Mouse (Mus musculus) lung, postnatal 0 days (tissue): Measurements from ENCODE around the gene Fut1. TPM values are rescaled to one million over a fixed set of nuclear protein-coding genes. Genes with fewer than 3 reads are reported as not detected.

Experiments
- ATAC-seq: fragments of 200-750 bp; cut with Nextera tagmentation; 2 replicates; pipeline ENCODE4 v1.8.0; 2017; ENCODE audit warnings: moderate library complexity
- DNase-seq: peaks from one replicate; pipeline ENCODE4 v3.0.0-alpha.2; 2016; ENCODE audit warnings: low spot score
- H3K27ac ChIP-seq: fragments of 300-500 bp; sonication (generic); 2 replicates; pipeline ENCODE4 v1.5.1; 2014; ENCODE audit warnings: antibody characterized with exemption, mild to moderate bottlenecking, low read length, mixed read lengths
- H3K27me3 ChIP-seq: fragments of 300-500 bp; sonication (generic); replicated peaks from 2 replicates; pipeline ENCODE4 v1.6.1; 2014; ENCODE audit warnings: low read length, mixed read lengths; ENCODE audit not compliant: insufficient read depth
- H3K36me3 ChIP-seq: fragments of 300-500 bp; sonication (generic); 2 replicates; pipeline ENCODE4 v1.6.1; 2014; ENCODE audit warnings: low read length, mixed read lengths; ENCODE audit not compliant: insufficient read depth
- H3K4me1 ChIP-seq: fragments of 300-500 bp; sonication (generic); 2 replicates; pipeline ENCODE4 v1.6.1; 2014; ENCODE audit warnings: antibody characterized with exemption, low read depth, low read length, mixed read lengths; ENCODE audit not compliant: insufficient read depth
- H3K4me2 ChIP-seq: fragments of 300-500 bp; sonication (generic); replicated peaks from 2 replicates; pipeline ENCODE4 v1.6.1; 2014; ENCODE audit warnings: low read depth, mild to moderate bottlenecking, low read length, moderate library complexity, mixed read lengths
- H3K4me3 ChIP-seq: fragments of 300-500 bp; sonication (generic); 2 replicates; pipeline ENCODE4 v1.5.1; 2014; ENCODE audit warnings: low read depth, low read length
- H3K9ac ChIP-seq: fragments of 300-500 bp; sonication (generic); replicated peaks from 2 replicates; pipeline ENCODE4 v1.6.1; 2014; ENCODE audit warnings: low read depth, mild to moderate bottlenecking
- H3K9me3 ChIP-seq: fragments of 300-500 bp; sonication (generic); 2 replicates; pipeline ENCODE4 v1.6.1; 2016; ENCODE audit warnings: low read length, mixed read lengths
- CTCF ChIP-seq: IDR thresholded peaks from 2 replicates; pipeline ENCODE4 v1.5.1; 2016; ENCODE audit warnings: antibody characterized with exemption, mild to moderate bottlenecking
- EP300 ChIP-seq: IDR thresholded peaks from 2 replicates; pipeline ENCODE4 v1.6.1; 2016; ENCODE audit warnings: antibody characterized with exemption, mild to moderate bottlenecking, control low read depth
- WGBS: fragments of 180-500 bp; shearing (Covaris S2); extraction: QIAGEN DNeasy Blood & Tissue Kit; methylation state at CpG from one replicate; pipeline ENCODE4 v1.1.7; 2014; 5-methylcytosine and 5-hydroxymethylcytosine counted together
- polyA plus RNA-seq: library from polyadenylated mRNA; unstranded; fragments of >200 nt; fragmentation: Nextera tagmentation; extraction: Ambion mirVana; gene quantifications from 2 replicates; pipeline ENCODE4 v1.2.1, GENCODE M21; 2015

Fut1 gene
- polyA plus RNA-seq, 1 experiment from 2014 or later: 0.13 TPM

DNA sequence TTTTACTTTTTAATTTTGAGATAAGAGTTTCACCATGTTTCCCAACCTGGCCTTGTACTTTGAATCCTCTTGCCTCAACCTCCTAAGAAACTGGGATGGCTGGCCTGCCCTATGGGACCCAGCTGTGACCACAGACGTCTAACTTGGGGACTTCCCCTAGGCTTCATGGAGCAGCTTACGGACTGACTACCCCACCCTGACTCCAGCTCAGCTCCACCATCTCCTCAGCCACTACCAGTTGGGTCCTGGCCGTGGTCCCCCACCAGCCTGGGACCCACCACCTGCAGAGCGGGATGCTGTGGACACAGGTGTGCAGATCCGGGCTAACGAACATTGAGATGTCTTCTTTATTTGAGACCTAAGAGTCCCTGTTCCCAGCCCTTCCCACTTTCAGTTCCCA lies 20.6 kb downstream of the Fut1 start:
- H3K9me3 ChIP-seq: no peaks in the 10 kb centered on the region
- WGBS: 82% methylated on average over 6 of the region's 6 CpGs
- 0 out of 2 replicates have a peak, but pooled peaks cover 5% of the 10 kb centered on the region for H3K36me3 ChIP-seq
- peaks cover 30% of the 10 kb centered on the region for H3K4me1 ChIP-seq
- H3K27me3 ChIP-seq: no peaks in the 10 kb centered on the region
- H3K4me2 ChIP-seq: no peak overlapping the region
- no peak for ATAC-seq
- no peak overlapping the region for H3K9ac ChIP-seq
- DNase-seq: no peak
- TF ChIP-seq EP300 (no peak), CTCF (no peak)
- no peak overlapping the region for H3K27ac ChIP-seq
- no peak overlapping the region for H3K4me3 ChIP-seq

DNA sequence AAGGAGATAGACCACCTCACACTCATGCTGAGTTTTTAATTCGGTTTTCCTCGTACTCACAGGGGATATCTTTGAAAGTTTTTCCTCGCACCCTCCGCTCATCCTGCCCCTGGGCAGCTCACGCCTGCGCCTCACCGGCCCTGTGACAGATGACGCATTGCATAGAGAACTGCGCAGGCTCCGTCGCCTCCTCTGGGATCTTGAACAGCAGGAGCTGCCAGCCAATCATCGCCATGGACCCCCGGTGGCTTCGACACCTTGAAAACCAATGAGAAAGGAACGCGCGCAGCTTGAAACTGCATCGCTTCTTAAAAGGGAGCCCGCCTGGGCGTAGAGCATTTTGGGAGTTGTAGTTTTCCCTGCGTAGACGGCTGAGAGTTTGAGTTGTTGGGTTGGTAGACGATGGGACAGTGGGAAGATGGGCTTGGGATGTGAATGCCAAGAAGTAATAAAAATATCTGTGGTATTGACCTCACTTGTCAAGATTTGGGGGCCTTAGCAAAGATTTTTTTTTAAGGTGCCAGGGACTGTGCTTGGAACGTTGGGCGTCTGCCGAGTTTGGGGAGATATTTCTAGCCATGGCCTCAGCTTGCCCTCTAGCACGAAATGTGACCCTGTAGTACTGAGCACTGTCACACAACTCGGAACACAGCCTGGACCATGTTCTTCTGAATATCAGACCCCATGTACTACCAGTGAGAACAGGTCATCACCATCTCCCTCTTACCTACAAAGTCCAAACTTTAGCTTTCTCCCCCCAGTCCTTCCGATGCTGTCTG lies 21.7 kb downstream of the Fut1 start:
- Histone ChIP-seq H3K4me3 (no peak overlapping the region; the same call in 1 of the 2 replicates), H3K27ac (0 out of 2 replicates have a peak overlapping the region, but pooled peaks have one; percentile 14), H3K36me3 (no peaks in the 10 kb centered on the region), H3K4me1 (peaks cover 35% of the 10 kb centered on the region), H3K27me3 (no peaks in the 10 kb centered on the region), H3K4me2 (no peak overlapping the region; the same call in 1 of the 2 replicates), H3K9ac (no peak overlapping the region), H3K9me3 (no peaks in the 10 kb centered on the region)
- ATAC-seq (peak; percentile 80), DNase-seq (peak; percentile 98)
- 38% methylated on average over 29 of the region's 29 CpGs for WGBS
- TF ChIP-seq EP300: no peak
- no peak for TF ChIP-seq CTCF

DNA sequence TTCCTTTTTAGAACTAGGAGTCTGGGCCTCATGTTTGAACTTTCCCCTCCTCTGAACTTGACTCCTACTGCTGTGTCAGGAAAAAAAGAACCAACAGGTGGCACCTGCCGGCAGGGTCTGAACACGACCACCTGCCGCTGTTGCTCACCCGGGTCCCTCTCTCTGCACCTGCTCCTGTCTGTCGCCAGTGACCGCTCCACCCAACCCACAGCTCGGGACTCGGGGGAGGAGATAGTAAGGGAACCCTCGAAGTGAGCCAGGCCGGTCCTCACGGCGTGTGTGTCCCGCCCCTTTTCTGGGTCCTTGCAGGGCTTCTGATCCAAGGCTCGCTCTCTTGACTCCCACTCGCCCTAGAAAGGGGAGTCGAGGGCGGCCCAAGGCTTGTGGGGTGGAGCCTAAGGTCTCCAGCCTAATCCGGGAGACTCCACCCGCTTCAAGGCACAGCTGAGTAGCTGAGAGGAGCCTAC lies 22.5 kb downstream of the Fut1 start, which contains the start of gene Mamstr:
Mamstr (plus strand) TSS at position 417 of the 467 bp plus-strand sequence.
- no peaks in the 10 kb centered on the region for H3K36me3 ChIP-seq
- H3K9me3 ChIP-seq: no peaks in the 10 kb centered on the region
- H3K27me3 ChIP-seq: no peaks in the 10 kb centered on the region
- DNase-seq: no peak
- ATAC-seq: no peak
- no peak within 1 kb of the TSS for H3K4me2 ChIP-seq
- no peak within 1 kb of the TSS for H3K4me3 ChIP-seq
- TF ChIP-seq CTCF (no peak), EP300 (no peak)
- peak within 1 kb of the TSS; percentile 38; the same call in 1 of the 2 replicates for H3K27ac ChIP-seq
- no peak within 1 kb of the TSS for H3K9ac ChIP-seq
- 32% methylated on average over 19 of the region's 19 CpGs for WGBS
- H3K4me1 ChIP-seq: peaks cover 39% of the 10 kb centered on the region

DNA sequence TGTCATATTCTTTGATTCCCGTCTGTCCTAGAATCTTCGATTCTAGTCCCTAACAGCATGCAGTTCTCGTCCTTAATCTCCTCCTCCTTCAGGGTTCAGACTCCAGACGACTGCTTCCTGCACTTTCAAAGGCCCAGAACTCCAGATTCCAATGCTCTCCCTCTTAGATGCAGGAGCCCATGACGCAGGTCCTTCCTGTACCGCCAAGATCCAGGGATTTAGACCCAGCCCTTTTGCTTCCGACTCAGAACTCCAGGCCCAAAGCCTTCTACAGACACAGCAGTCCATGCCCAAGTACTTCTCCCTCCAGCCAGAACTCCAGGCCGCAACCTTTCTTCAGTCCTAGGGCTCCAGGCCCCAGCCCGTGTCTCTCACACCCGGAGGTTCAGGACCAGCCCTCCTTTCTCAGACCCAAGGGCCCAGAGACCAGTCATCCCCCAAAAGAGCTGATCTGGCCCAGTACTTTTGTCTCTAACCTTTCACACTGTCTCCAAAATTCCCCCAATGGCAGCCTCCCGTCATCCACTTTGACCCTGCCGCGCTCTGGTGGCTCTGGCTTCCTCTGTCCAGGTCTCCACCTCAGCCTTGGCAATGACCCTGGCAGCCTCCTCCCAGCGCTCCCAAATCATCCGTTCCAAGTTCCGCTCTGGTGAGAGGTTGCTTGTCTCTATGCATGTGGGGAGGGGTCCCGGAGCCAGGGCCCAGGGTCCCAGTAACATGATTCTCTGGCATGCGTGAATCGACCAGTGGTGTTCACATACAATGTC lies 23.3 kb downstream of the Fut1 start:
- TF ChIP-seq EP300 (no peak), CTCF (no peak)
- H3K27me3 ChIP-seq: no peaks in the 10 kb centered on the region
- no peak overlapping the region for H3K4me3 ChIP-seq
- H3K9me3 ChIP-seq: no peaks in the 10 kb centered on the region
- no peak overlapping the region for H3K9ac ChIP-seq
- 73% methylated on average over 19 of the region's 19 CpGs for WGBS
- H3K27ac ChIP-seq: peak overlapping the region; percentile 38; the same call in 1 of the 2 replicates
- no peak for DNase-seq
- no peaks in the 10 kb centered on the region for H3K36me3 ChIP-seq
- peaks cover 39% of the 10 kb centered on the region for H3K4me1 ChIP-seq
- ATAC-seq: no peak
- no peak overlapping the region for H3K4me2 ChIP-seq

DNA sequence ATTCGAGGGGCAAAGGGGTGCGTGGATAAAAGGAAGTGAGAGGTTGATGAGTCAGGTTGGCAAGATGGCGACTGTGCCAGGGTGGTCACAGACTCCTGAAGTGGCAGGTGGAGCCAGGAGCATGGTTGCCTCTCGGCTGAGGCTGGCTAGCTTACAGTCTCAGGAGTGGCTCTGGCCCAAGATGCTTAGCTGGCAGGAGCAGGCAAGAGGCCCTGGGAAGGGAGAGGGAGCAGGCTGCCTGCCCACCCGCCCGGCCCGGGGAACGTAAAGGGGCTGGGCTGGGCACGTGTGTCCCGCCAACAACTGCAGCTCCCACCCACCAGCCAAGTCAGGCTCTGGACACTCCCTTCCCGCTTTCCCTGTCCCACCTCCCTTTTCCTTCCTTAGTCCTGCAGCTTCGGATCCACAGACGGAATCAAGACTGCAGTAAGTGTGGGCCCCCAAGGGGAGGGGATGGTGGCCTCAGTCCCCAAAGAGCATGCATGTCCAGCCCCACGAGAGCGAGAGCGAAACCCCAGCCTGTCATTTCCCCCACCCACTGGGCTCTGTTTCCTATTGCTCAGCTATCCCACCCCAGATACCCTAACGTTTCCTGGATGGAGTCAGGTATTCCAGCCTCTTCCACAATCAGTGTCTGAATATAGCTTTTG lies 24.4 kb downstream of the Fut1 start:
- Histone ChIP-seq H3K4me1 (peaks cover 33% of the 10 kb centered on the region), H3K4me3 (no peak overlapping the region), H3K9ac (no peak overlapping the region), H3K27ac (peak overlapping the region; percentile 51), H3K4me2 (peak overlapping the region; percentile 61), H3K9me3 (no peaks in the 10 kb centered on the region), H3K36me3 (no peaks in the 10 kb centered on the region), H3K27me3 (no peaks in the 10 kb centered on the region)
- ATAC-seq (peak; percentile 16), DNase-seq (peak; percentile 72)
- TF ChIP-seq CTCF (no peak), EP300 (no peak)
- WGBS: 25% methylated on average over 15 of the region's 17 CpGs

DNA sequence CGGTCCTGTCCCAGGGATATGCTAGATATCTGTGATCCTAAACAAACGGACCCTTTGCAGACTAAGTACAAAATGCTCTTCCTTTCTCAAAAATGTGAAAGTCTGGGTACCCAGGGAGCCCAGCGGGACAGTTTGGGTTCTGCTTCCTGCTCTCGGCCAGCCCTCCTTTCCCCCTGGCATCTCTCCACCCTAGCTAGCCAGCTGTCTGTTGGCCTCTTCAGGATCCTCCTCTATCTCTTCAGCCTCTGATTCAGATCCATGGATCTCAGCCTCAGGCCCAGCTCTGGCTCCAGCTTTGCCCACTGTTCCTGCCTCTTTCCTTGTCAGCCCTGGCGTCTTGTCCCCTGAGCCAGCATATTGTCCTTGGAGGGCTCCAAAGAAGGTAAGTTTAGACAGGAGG lies 25.0 kb downstream of the Fut1 start:
- 58% methylated on average over 5 of the region's 5 CpGs for WGBS
- H3K4me3 ChIP-seq: no peak overlapping the region
- DNase-seq (no peak), ATAC-seq (no peak)
- no peaks in the 10 kb centered on the region for H3K36me3 ChIP-seq
- TF ChIP-seq EP300: no peak
- H3K9ac ChIP-seq: no peak overlapping the region
- H3K27ac ChIP-seq: peak overlapping the region; percentile 51
- H3K4me2 ChIP-seq: peak overlapping the region; percentile 61
- no peaks in the 10 kb centered on the region for H3K9me3 ChIP-seq
- no peaks in the 10 kb centered on the region for H3K27me3 ChIP-seq
- peaks cover 33% of the 10 kb centered on the region for H3K4me1 ChIP-seq
